Mouse (Mus musculus) heart, embryonic 16.5 days (tissue): ENCODE results near the gene Snai3. TPM values are rescaled to one million over a fixed set of nuclear protein-coding genes. Genes with fewer than 3 reads are reported as not detected.

ENCODE experiments used
- ATAC-seq: fragments of 200-750 bp; cut with Nextera tagmentation; replicated peaks from 2 replicates; pipeline ENCODE4 v1.8.0; 2017; ENCODE audit warnings: moderate number of reproducible peaks; ENCODE audit not compliant: insufficient read depth, low FRiP score; ENCODE audit errors: extremely low read depth
- H3K27ac ChIP-seq: fragments of 300-500 bp; sonication (generic); 2 replicates; pipeline ENCODE4 v1.5.1; 2014; ENCODE audit warnings: mild to moderate bottlenecking, low read length, control low read depth, moderate library complexity
- H3K27me3 ChIP-seq: fragments of 300-500 bp; sonication (generic); 2 replicates; pipeline ENCODE4 v1.6.1; 2014; ENCODE audit warnings: low read length, mixed read lengths; ENCODE audit not compliant: control insufficient read depth, insufficient read depth
- H3K36me3 ChIP-seq: fragments of 300-500 bp; sonication (generic); 2 replicates; pipeline ENCODE4 v1.6.1; 2014; ENCODE audit not compliant: control insufficient read depth, insufficient read depth
- H3K4me1 ChIP-seq: fragments of 300-500 bp; sonication (generic); 2 replicates; pipeline ENCODE4 v1.6.1; 2014; ENCODE audit warnings: low read length, mixed read lengths; ENCODE audit not compliant: control insufficient read depth, insufficient read depth
- H3K4me2 ChIP-seq: fragments of 300-500 bp; sonication (generic); 2 replicates; pipeline ENCODE4 v1.6.1; 2014; ENCODE audit warnings: low read depth, mild to moderate bottlenecking, control low read depth, low read length
- H3K4me3 ChIP-seq: fragments of 300-500 bp; sonication (generic); 2 replicates; pipeline ENCODE4 v1.5.1; 2014; ENCODE audit warnings: mild to moderate bottlenecking, control low read depth, low read length
- H3K9ac ChIP-seq: fragments of 300-500 bp; sonication (generic); 2 replicates; pipeline ENCODE4 v1.6.1; 2014; ENCODE audit warnings: low read length, control low read depth
- H3K9me3 ChIP-seq: fragments of 300-500 bp; sonication (generic); replicated peaks from 2 replicates; pipeline ENCODE4 v1.6.1; 2016; ENCODE audit warnings: low read length; ENCODE audit not compliant: control insufficient read depth
- WGBS: fragments of 180-500 bp; shearing (Covaris S2); extraction: QIAGEN DNeasy Blood & Tissue Kit; methylation state at CpG from one replicate; pipeline ENCODE4 v1.1.7; 2014; 5-methylcytosine and 5-hydroxymethylcytosine counted together
- polyA plus RNA-seq: library from polyadenylated mRNA; unstranded; fragments of >200 nt; fragmentation: Nextera tagmentation; extraction: Ambion mirVana; gene quantifications from 2 replicates; pipeline ENCODE4 v1.2.1, GENCODE M21; 2015

Gene Snai3
- polyA plus RNA-seq, 1 experiment from 2014 or later: 3.6 TPM

DNA sequence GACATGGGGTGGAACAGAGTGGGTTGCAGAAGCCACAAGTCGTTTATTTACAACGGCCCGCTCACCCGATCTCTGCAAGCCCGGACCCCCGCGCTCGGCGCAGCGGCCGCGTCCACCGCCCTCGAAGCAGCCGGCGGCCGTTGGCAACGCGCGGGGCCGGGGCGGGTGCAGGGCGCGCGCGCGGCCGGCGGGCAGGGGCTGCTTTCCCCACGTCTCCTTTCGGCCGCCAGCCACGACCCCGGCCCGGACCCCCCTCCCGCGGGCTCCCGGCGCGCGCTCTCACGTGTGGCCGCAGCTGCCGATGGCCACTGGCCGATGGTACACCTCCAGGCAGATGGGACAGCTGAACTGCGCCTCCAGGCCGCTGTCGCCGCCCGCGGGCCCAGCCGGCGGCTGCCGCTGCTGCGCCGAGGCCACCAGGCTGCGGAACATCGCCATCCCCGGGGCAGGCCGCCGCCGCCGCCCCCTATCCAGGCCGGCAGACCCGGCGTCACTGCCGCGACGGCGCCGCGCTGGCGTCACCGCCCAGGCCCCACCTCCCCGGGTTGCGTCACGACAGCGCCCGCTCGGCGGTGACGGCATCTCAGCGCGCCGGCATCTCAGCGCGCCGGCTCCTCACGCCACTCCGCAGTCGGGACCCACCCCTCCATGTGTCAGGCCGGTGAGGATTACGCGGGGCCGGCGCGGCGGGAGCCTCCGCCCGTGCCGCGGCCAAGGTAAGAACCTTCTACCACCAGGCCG, 15.2 kb upstream of the Snai3 start, which contains the start of the genes Rnf166 and Ctu2:
TSS of gene Rnf166 (minus strand) at position 485 of the 741 bp plus-strand sequence.
TSS of gene Ctu2 (plus strand) at position 564 of the 741 bp plus-strand sequence.
- peak within 1 kb of the TSS; percentile 83 for H3K4me2 ChIP-seq
- under 1% methylated on average over 102 of the region's 103 CpGs for WGBS
- peak within 1 kb of the TSS; percentile 87 for H3K4me3 ChIP-seq

DNA sequence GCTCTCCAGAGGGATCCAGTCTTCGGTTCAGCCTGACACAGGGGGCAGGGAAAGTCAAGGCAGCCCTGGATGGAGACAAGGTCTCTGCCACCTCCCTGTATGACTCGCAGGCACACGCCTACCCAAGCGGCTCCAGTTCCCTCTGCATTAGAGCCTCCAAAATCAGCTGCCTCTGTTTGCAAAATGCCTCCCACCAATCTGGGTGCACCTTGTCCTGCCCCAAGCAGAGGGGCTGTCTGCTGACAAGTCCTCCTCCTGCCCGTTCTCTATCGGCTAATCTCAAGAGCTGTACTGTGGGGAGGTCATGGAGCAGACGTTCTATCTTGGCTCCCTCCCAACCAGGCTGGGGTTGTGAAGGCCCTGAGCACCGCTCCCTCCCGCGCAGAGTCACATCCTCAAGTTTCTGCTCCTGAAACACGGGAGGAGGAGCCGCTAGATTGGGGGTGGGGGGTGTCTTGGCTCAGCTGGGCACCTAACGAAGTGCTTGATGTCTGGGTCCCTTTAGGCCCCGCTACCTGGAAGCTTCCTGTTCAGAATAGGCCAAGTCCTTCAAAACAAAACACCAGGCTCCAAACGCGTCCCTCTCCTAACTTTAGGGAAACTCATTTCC, 14.5 kb upstream of the Snai3 start:
- H3K4me3 ChIP-seq: peak overlapping the region; percentile 87
- H3K36me3 ChIP-seq: peaks cover 20% of the 10 kb centered on the region
- 3% methylated on average over 16 of the region's 16 CpGs for WGBS
- H3K4me2 ChIP-seq: peak overlapping the region; percentile 77
- H3K27me3 ChIP-seq: no peaks in the 10 kb centered on the region
- peaks cover 23% of the 10 kb centered on the region for H3K4me1 ChIP-seq
- peak overlapping the region; percentile 80 for H3K27ac ChIP-seq
- H3K9me3 ChIP-seq: no peaks in the 10 kb centered on the region
- peak; percentile 17 for ATAC-seq
- H3K9ac ChIP-seq: peak overlapping the region; percentile 93

More for the DNA sequence above, 15.2 kb upstream of the Snai3 start, which contains the start of the genes Rnf166 and Ctu2:
- ATAC-seq: peak; percentile 91
- Histone ChIP-seq H3K36me3 (peaks cover 21% of the 10 kb centered on the region), H3K27me3 (no peaks in the 10 kb centered on the region), H3K9ac (peak within 1 kb of the TSS; percentile 93), H3K27ac (peak within 1 kb of the TSS; percentile 80), H3K4me1 (peaks cover 23% of the 10 kb centered on the region), H3K9me3 (no peaks in the 10 kb centered on the region)

DNA sequence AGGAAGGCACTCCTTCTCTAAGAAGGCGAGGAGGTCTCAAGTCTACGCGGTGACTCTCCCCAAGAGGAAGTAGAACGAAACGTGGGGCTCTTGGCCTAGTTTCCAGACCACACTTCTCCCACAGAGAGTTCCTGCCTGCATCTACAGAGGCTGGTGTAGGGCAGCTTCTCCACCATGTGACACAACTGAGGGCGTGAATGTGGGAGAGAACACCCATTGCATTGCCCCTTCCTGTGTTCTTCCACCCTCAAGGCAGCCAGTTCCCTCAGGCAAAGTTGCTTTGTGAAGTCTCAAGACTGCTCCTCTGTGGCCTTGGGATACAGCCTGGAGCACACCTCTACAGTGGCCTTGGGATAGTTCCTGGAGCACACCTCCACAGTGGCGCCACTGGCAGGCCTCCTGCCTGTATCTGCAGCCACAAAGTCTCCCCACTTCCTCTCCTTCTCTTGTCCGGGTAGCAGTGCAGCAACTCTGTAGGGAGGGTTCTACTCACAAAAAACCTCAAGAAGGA, 13.4 kb upstream of the Snai3 start:
- Histone ChIP-seq H3K27ac (peak overlapping the region; percentile 80), H3K27me3 (no peaks in the 10 kb centered on the region), H3K4me3 (peak overlapping the region; percentile 87; the same call in 1 of the 2 replicates), H3K36me3 (peaks cover 11% of the 10 kb centered on the region), H3K4me2 (peak overlapping the region; percentile 77), H3K9ac (no peak overlapping the region), H3K4me1 (peaks cover 23% of the 10 kb centered on the region), H3K9me3 (no peaks in the 10 kb centered on the region)
- WGBS: 74% methylated on average over 8 of the region's 8 CpGs
- no peak for ATAC-seq

- Histone ChIP-seq H3K9ac (no peak overlapping the region), H3K4me2 (no peak overlapping the region), H3K27me3 (no peaks in the 10 kb centered on the region), H3K4me3 (no peak overlapping the region), H3K9me3 (no peaks in the 10 kb centered on the region), H3K4me1 (peaks cover 15% of the 10 kb centered on the region), H3K36me3 (peaks cover 15% of the 10 kb centered on the region), H3K27ac (peak overlapping the region; percentile 30; the same call in 1 of the 2 replicates)
- 82% methylated on average over 5 of the region's 5 CpGs for WGBS
- ATAC-seq: no peak
Observed at GRCm38 (mm10) chr8:122470691-122471090, 10.2 kb upstream of the Snai3 start.

GRCm38 (mm10) chr8:122469965-122470364, 9.4 kb upstream of the Snai3 start:
- Histone ChIP-seq H3K4me1 (peaks cover 14% of the 10 kb centered on the region), H3K4me2 (no peak overlapping the region), H3K9ac (no peak overlapping the region), H3K27me3 (no peaks in the 10 kb centered on the region), H3K27ac (no peak overlapping the region; the same call in 1 of the 2 replicates), H3K4me3 (no peak overlapping the region), H3K9me3 (no peaks in the 10 kb centered on the region), H3K36me3 (peaks cover 17% of the 10 kb centered on the region)
- 86% methylated on average over 10 of the region's 10 CpGs for WGBS
- ATAC-seq: peak; percentile 21; the same call in 1 of the 2 replicates

GRCm38 (mm10) chr8:122469407-122469806, 8.9 kb upstream of the Snai3 start:
- ATAC-seq: no peak
- Histone ChIP-seq H3K27ac (no peak overlapping the region), H3K36me3 (peaks cover 17% of the 10 kb centered on the region), H3K4me2 (no peak overlapping the region), H3K27me3 (no peaks in the 10 kb centered on the region), H3K4me1 (peaks cover 8% of the 10 kb centered on the region), H3K9ac (no peak overlapping the region), H3K9me3 (no peaks in the 10 kb centered on the region), H3K4me3 (no peak overlapping the region)
- 79% methylated on average over 6 of the region's 6 CpGs for WGBS

DNA sequence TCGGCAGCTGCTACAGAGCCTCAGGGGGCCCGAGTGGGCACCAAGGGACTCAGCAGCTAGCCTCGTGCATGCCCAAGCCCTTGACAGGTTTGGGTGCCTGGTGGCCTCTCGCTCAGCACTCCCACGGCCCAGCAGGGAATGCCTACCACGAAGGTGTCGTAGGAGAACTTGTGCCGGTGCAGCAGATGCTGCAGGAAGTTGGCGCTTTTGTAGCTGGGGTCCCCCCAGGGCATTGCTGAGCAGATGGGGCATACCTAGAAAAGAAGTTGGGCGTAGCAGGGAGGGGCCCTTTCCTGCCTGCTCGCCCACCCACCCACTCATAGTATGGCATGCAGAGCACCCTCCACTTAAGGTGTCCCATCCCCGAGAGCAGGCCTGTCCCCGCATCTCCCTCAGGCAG, 7.3 kb upstream of the Snai3 start:
- Histone ChIP-seq H3K4me2 (no peak overlapping the region), H3K9ac (no peak overlapping the region), H3K27ac (no peak overlapping the region), H3K27me3 (no peaks in the 10 kb centered on the region), H3K4me1 (peaks cover 12% of the 10 kb centered on the region), H3K4me3 (no peak overlapping the region), H3K36me3 (peaks cover 12% of the 10 kb centered on the region), H3K9me3 (no peaks in the 10 kb centered on the region)
- WGBS: 85% methylated on average over 13 of the region's 13 CpGs
- ATAC-seq: no peak

- 56% methylated on average over 7 of the region's 7 CpGs for WGBS
Observed at GRCm38 (mm10) chr8:122464985-122465384, 4.5 kb upstream of the Snai3 start.

More at GRCm38 (mm10) chr8:122464985-122465384, 4.5 kb upstream of the Snai3 start:
- peaks cover 12% of the 10 kb centered on the region for H3K36me3 ChIP-seq
- peaks cover 3% of the 10 kb centered on the region; the same call in 1 of the 2 replicates for H3K27me3 ChIP-seq
- H3K4me2 ChIP-seq: no peak overlapping the region
- H3K4me1 ChIP-seq: peaks cover 32% of the 10 kb centered on the region
- H3K9ac ChIP-seq: no peak overlapping the region
- no peak overlapping the region for H3K27ac ChIP-seq
- ATAC-seq: no peak
- no peaks in the 10 kb centered on the region for H3K9me3 ChIP-seq
- H3K4me3 ChIP-seq: no peak overlapping the region
